Mouse (Mus musculus) liver, adult 2 months (tissue): Measurements from ENCODE around the gene Jagn1. TPM values are rescaled to one million over a fixed set of nuclear protein-coding genes. Genes with fewer than 3 reads are reported as not detected.

Experiments
- DNase-seq: peaks from one replicate; pipeline ENCODE4 v3.0.0-alpha.2; 2011; ENCODE audit warnings: low read depth, low spot score; ENCODE audit errors: extremely low read depth
- H3K27ac ChIP-seq: fragments of 200-500 bp; replicated peaks from 2 replicates; pipeline ENCODE4 v1.5.1; 2012; ENCODE audit warnings: low read depth, mild to moderate bottlenecking, control low read depth, inconsistent platforms, low read length; ENCODE audit not compliant: insufficient read depth
- H3K27me3 ChIP-seq: fragments of 200-500 bp; 2 replicates; pipeline ENCODE4 v1.6.1; 2012; ENCODE audit warnings: mild to moderate bottlenecking, moderate library complexity, low read length, inconsistent platforms; ENCODE audit not compliant: control insufficient read depth, insufficient read depth
- H3K36me3 ChIP-seq: fragments of 200-500 bp; 2 replicates; pipeline ENCODE4 v1.6.1; 2012; ENCODE audit warnings: low read length, inconsistent platforms; ENCODE audit not compliant: control insufficient read depth, insufficient read depth
- H3K4me1 ChIP-seq: fragments of 200-500 bp; 2 replicates; pipeline ENCODE4 v1.6.1; 2011; ENCODE audit warnings: low read length; ENCODE audit not compliant: control insufficient read depth, insufficient read depth
- H3K4me3 ChIP-seq: fragments of 200-500 bp; 2 replicates; pipeline ENCODE4 v1.5.1; 2011; ENCODE audit warnings: low read depth, mild to moderate bottlenecking, control low read depth, low read length, moderate library complexity; ENCODE audit not compliant: insufficient read depth
- H3K79me2 ChIP-seq: fragments of 200-500 bp; 2 replicates; pipeline ENCODE4 v1.6.1; 2012; ENCODE audit warnings: inconsistent platforms, mild to moderate bottlenecking, low read length, moderate library complexity; ENCODE audit not compliant: control insufficient read depth, insufficient read depth
- H3K9ac ChIP-seq: fragments of 200-500 bp; 2 replicates; pipeline ENCODE4 v1.6.1; 2012; ENCODE audit warnings: low read depth, mild to moderate bottlenecking, control low read depth, inconsistent platforms, low read length
- CTCF ChIP-seq: fragments of 200-500 bp; IDR thresholded peaks from 2 replicates; pipeline ENCODE4 v1.5.1; 2011; ENCODE audit warnings: low read depth, low read length, control low read depth
- POLR2A ChIP-seq: fragments of 200-500 bp; IDR thresholded peaks from 2 replicates; pipeline ENCODE4 v1.6.1; 2011; ENCODE audit warnings: low read length, control low read depth; ENCODE audit not compliant: insufficient read depth; ENCODE audit errors: extremely low read depth
- WGBS: fragments of 180-500 bp; shearing (Covaris S2); methylation state at CpG from one replicate; pipeline ENCODE4 v1.1.7; 2018; 5-methylcytosine and 5-hydroxymethylcytosine counted together
- polyA plus RNA-seq: library from polyadenylated mRNA; depleted of rRNA; stranded (reverse); fragments of >200 nt; gene quantifications from 2 replicates; pipeline ENCODE4 v1.2.3, GENCODE M21; 2012
- total RNA-seq: library from RNA; depleted of rRNA; stranded (reverse); fragments of >200 nt; gene quantifications from 2 replicates; pipeline ENCODE4 v1.2.3, GENCODE M21; 2014

The Jagn1 gene
- total and polyA plus RNA-seq, 2 experiments = 20.2 to 61.5 TPM

GRCm38 (mm10) chr6:113419199-113419587 is 23.2 kb upstream of the Jagn1 start, which contains the start of gene Rpusd3:
TSS of gene Rpusd3 (minus strand) at chr6:113419340.
- Histone ChIP-seq H3K4me3 (peak within 1 kb of the TSS; percentile 76), H3K36me3 (no peaks in the 10 kb centered on the region), H3K4me1 (peaks cover 9% of the 10 kb centered on the region), H3K27me3 (no peaks in the 10 kb centered on the region), H3K27ac (peak within 1 kb of the TSS; percentile 80), H3K79me2 (no peaks in the 10 kb centered on the region), H3K9ac (peak within 1 kb of the TSS; percentile 82)
- no peak for TF ChIP-seq CTCF
- TF ChIP-seq POLR2A = peak; percentile 62
- peak; percentile 92 for DNase-seq
- under 1% methylated on average over 25 of the region's 25 CpGs for WGBS

- Histone ChIP-seq H3K79me2 (no peaks in the 10 kb centered on the region), H3K27me3 (no peaks in the 10 kb centered on the region), H3K27ac (no peak overlapping the region), H3K36me3 (no peaks in the 10 kb centered on the region), H3K4me1 (peaks cover 9% of the 10 kb centered on the region), H3K9ac (no peak overlapping the region), H3K4me3 (no peak overlapping the region)
- 72% methylated on average over 4 of the region's 4 CpGs for WGBS
- TF ChIP-seq CTCF (no peak), POLR2A (no peak)
- DNase-seq = no peak
These were observed 19.4 kb upstream of the Jagn1 start for GRCm38 (mm10) chr6:113423000-113423399.

GRCm38 (mm10) chr6:113424187-113424586 is 18.2 kb upstream of the Jagn1 start:
- WGBS = 84% methylated on average over 7 of the region's 7 CpGs
- Histone ChIP-seq H3K4me1 (0 out of 2 replicates have a peak, but pooled peaks cover 3% of the 10 kb centered on the region), H3K79me2 (peaks cover 9% of the 10 kb centered on the region; the same call in 1 of the 2 replicates), H3K27ac (no peak overlapping the region), H3K27me3 (no peaks in the 10 kb centered on the region), H3K36me3 (no peaks in the 10 kb centered on the region), H3K9ac (no peak overlapping the region), H3K4me3 (no peak overlapping the region)
- no peak for DNase-seq
- TF ChIP-seq POLR2A (no peak), CTCF (no peak)

- Histone ChIP-seq H3K79me2 (peaks cover 17% of the 10 kb centered on the region; the same call in 1 of the 2 replicates), H3K9ac (no peak overlapping the region), H3K27ac (no peak overlapping the region), H3K4me3 (no peak overlapping the region), H3K4me1 (peaks cover 7% of the 10 kb centered on the region), H3K36me3 (no peaks in the 10 kb centered on the region), H3K27me3 (no peaks in the 10 kb centered on the region)
- peak; percentile 54 for DNase-seq
- TF ChIP-seq CTCF (no peak), POLR2A (no peak)
- WGBS = 73% methylated on average over 4 of the region's 4 CpGs
These were observed 15.7 kb upstream of the Jagn1 start for GRCm38 (mm10) chr6:113426696-113427095.

GRCm38 (mm10) chr6:113427397-113427796 is 15.0 kb upstream of the Jagn1 start:
- WGBS = 20% methylated on average over 3 of the region's 3 CpGs
- peaks cover 20% of the 10 kb centered on the region; the same call in 1 of the 2 replicates for H3K79me2 ChIP-seq

GRCm38 (mm10) chr6:113428006-113428405 is 14.4 kb upstream of the Jagn1 start:
- TF ChIP-seq POLR2A (0 out of 2 replicates have a peak, but pooled peaks have one; percentile 39), CTCF (no peak)
- H3K4me1 ChIP-seq = peaks cover 18% of the 10 kb centered on the region
- H3K27me3 ChIP-seq = no peaks in the 10 kb centered on the region
- peaks cover 22% of the 10 kb centered on the region; the same call in 1 of the 2 replicates for H3K79me2 ChIP-seq
- peak; percentile 99 for DNase-seq
- H3K36me3 ChIP-seq = no peaks in the 10 kb centered on the region; the same call in 1 of the 2 replicates
- 27% methylated on average over 16 of the region's 16 CpGs for WGBS
- H3K9ac ChIP-seq = peak overlapping the region; percentile 78
- peak overlapping the region; percentile 58 for H3K4me3 ChIP-seq
- H3K27ac ChIP-seq = peak overlapping the region; percentile 95

More at GRCm38 (mm10) chr6:113427397-113427796, 15.0 kb upstream of the Jagn1 start:
- peak; percentile 98 for DNase-seq
- peak overlapping the region; percentile 45; the same call in 1 of the 2 replicates for H3K9ac ChIP-seq
- peak overlapping the region; percentile 83 for H3K27ac ChIP-seq
- no peak overlapping the region for H3K4me3 ChIP-seq
- peaks cover 12% of the 10 kb centered on the region for H3K4me1 ChIP-seq
- TF ChIP-seq CTCF (peak; percentile 74), POLR2A (no peak)
- no peaks in the 10 kb centered on the region for H3K27me3 ChIP-seq
- H3K36me3 ChIP-seq = no peaks in the 10 kb centered on the region
